Mouse (Mus musculus): ENCODE measurements around the gene Urah.

DNA sequence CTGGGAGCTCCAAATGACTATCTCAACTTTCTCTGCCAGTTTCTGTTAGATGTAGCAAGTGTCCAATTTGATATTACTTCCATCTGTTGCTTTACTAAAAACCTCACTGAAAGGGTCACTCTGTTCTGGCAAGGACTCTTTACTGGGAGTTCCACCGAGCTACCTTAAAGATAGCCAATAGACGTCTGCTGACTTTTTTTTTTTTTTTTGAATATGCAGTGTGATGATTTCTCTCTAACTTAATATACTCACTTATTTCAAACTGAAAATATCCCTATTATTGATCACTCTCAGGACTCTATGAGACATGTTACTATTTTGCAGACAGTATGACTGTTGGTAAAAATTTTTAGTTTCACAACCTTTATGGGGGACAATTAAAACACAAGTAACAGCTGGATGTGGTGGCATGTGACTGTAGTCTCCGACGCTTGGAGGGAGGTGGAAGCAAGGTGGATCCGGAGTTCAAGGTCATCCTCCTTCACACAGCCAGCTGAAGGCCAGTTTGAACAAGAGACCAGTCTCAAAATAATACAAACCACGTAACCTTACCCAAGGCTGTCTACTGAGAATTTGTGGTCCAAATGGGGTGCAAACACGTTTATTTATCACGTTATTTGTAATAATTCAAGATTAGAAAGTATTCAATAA, 46.2 kb downstream of the Urah start:
- TF ChIP-seq CTCF (IDR thresholded peaks at IDR 0.05; ENCODE audit: borderline replicate concordance, insufficient read depth, low read depth, low read length) (no peak), POLR2A (IDR thresholded peaks at IDR 0.05; ENCODE audit: borderline replicate concordance, insufficient read depth, low read length) (no peak)
